Mouse (Mus musculus) cerebellum, postnatal 25 days (tissue): ENCODE data around the gene Maip1.
A peak's percentile ranks its signal among the peaks of the same experiment; 100 is the strongest.

ENCODE experiments used
- DNase-seq, 2 experiments: peaks; one replicate each; pipeline ENCODE4 v3.0.0; 2021; ENCODE audit warnings: mixed read lengths in 2 of 2

Gene Maip1

GRCm38 (mm10) chr1:57406187-57407151 lies at the start of gene Maip1, which contains the start of gene Tyw5:
Maip1 (plus strand) TSS chr1:57406328.
Tyw5 (minus strand) TSS chr1:57407101.
- peak; percentile 88 to 91 for DNase-seq

- no peak for DNase-seq
These were observed 47.6 kb upstream of the Maip1 start for GRCm38 (mm10) chr1:57358546-57358945.

GRCm38 (mm10) chr1:57367446-57367845 lies 38.7 kb upstream of the Maip1 start:
- DNase-seq, result no peak

- DNase-seq, result no peak
These were observed 37.0 kb upstream of the Maip1 start for GRCm38 (mm10) chr1:57369111-57369510.

GRCm38 (mm10) chr1:57370451-57370850 lies 35.7 kb upstream of the Maip1 start:
- no peak for DNase-seq

GRCm38 (mm10) chr1:57375276-57375675 lies 30.9 kb upstream of the Maip1 start:
- DNase-seq, result no peak

GRCm38 (mm10) chr1:57376806-57377205 lies 29.3 kb upstream of the Maip1 start:
- no peak for DNase-seq

- DNase-seq, result peak; percentile 96 to 98
These were observed 28.5 kb upstream of the Maip1 start, which contains the start of gene 1700066M21Rik for GRCm38 (mm10) chr1:57377376-57378341. 1700066M21Rik (plus strand) TSS chr1:57377620.

- DNase-seq, result no peak
These were observed 19.6 kb upstream of the Maip1 start for GRCm38 (mm10) chr1:57386519-57386918.

GRCm38 (mm10) chr1:57387876-57388275 lies 18.3 kb upstream of the Maip1 start:
- peak in 1 of 2 experiments; percentile 43 for DNase-seq

GRCm38 (mm10) chr1:57388402-57389155 lies 17.5 kb upstream of the Maip1 start:
- DNase-seq, result no peak

- no peak for DNase-seq
These were observed 14.9 kb upstream of the Maip1 start for GRCm38 (mm10) chr1:57390993-57391790.

GRCm38 (mm10) chr1:57392417-57392816 lies 13.7 kb upstream of the Maip1 start:
- no peak for DNase-seq

- peak; percentile 36 to 72 for DNase-seq
These were observed 12.1 kb upstream of the Maip1 start for GRCm38 (mm10) chr1:57394051-57394450.

- no peak for DNase-seq
These were observed 5.8 kb upstream of the Maip1 start for GRCm38 (mm10) chr1:57400321-57400720.

GRCm38 (mm10) chr1:57400877-57401276 lies 5.3 kb upstream of the Maip1 start:
- no peak for DNase-seq

GRCm38 (mm10) chr1:57402116-57402515 lies 4.0 kb upstream of the Maip1 start:
- DNase-seq, result no peak

GRCm38 (mm10) chr1:57408994-57409393 lies 2.9 kb downstream of the Maip1 start:
- DNase-seq, result no peak

- DNase-seq, result no peak
These were observed 7.3 kb downstream of the Maip1 start for GRCm38 (mm10) chr1:57413397-57413796.

- no peak for DNase-seq
These were observed 17.6 kb downstream of the Maip1 start for GRCm38 (mm10) chr1:57423696-57424095.
